Mouse (Mus musculus) forebrain, embryonic 11.5 days (tissue): ENCODE data around the gene Slc35g3. TPM values are rescaled to one million over a fixed set of nuclear protein-coding genes. Genes with fewer than 3 reads are reported as not detected.
"Not testable (repeated sequence)": the region's sequence is repeated elsewhere in the genome, so short reads cannot be mapped to it uniquely, and the experiment has no call there.

Source experiments
- ATAC-seq: fragments of 200-750 bp; cut with Nextera tagmentation; replicated peaks from 2 replicates; pipeline ENCODE4 v1.8.0; 2017; ENCODE audit warnings: moderate TSS enrichment; ENCODE audit not compliant: low FRiP score
- DNase-seq: peaks from one replicate; pipeline ENCODE4 v3.0.0-alpha.2; 2017; ENCODE audit warnings: low spot score
- H3K27ac ChIP-seq: fragments of 300-500 bp; sonication (generic); 2 replicates; pipeline ENCODE4 v1.5.1; 2014; ENCODE audit warnings: low read depth, low read length
- H3K27me3 ChIP-seq: fragments of 300-500 bp; sonication (generic); 2 replicates; pipeline ENCODE4 v1.6.1; 2014; ENCODE audit warnings: mild to moderate bottlenecking, low read length, mixed read lengths; ENCODE audit not compliant: control insufficient read depth, insufficient read depth
- H3K36me3 ChIP-seq: fragments of 300-500 bp; sonication (generic); 2 replicates; pipeline ENCODE4 v1.6.1; 2014; ENCODE audit warnings: mild to moderate bottlenecking, low read length, moderate library complexity, mixed read lengths; ENCODE audit not compliant: control insufficient read depth, insufficient read depth
- H3K4me1 ChIP-seq: fragments of 300-500 bp; sonication (generic); replicated peaks from 2 replicates; pipeline ENCODE4 v1.6.1; 2014; ENCODE audit warnings: low read length, mixed read lengths; ENCODE audit not compliant: control insufficient read depth, insufficient read depth
- H3K4me2 ChIP-seq: fragments of 300-500 bp; sonication (generic); 2 replicates; pipeline ENCODE4 v1.6.1; 2014; ENCODE audit warnings: low read depth, mild to moderate bottlenecking, low read length, moderate library complexity, mixed read lengths; ENCODE audit not compliant: severe bottlenecking
- H3K4me3 ChIP-seq: fragments of 300-500 bp; sonication (generic); 2 replicates; pipeline ENCODE4 v1.5.1; 2014; ENCODE audit warnings: low read depth, low read length
- H3K9ac ChIP-seq: fragments of 300-500 bp; sonication (generic); 2 replicates; pipeline ENCODE4 v1.6.1; 2014; ENCODE audit warnings: low read length
- H3K9me3 ChIP-seq: fragments of 300-500 bp; sonication (generic); 2 replicates; pipeline ENCODE4 v1.6.1; 2016; ENCODE audit warnings: low read length, mixed read lengths; ENCODE audit not compliant: control insufficient read depth
- WGBS: fragments of 180-500 bp; shearing (Covaris S2); extraction: QIAGEN DNeasy Blood & Tissue Kit; methylation state at CpG from one replicate; pipeline ENCODE4 v1.1.7; 2014; 5-methylcytosine and 5-hydroxymethylcytosine counted together
- polyA plus RNA-seq: library from polyadenylated mRNA; unstranded; fragments of >200 nt; fragmentation: Nextera tagmentation; extraction: Ambion mirVana; gene quantifications from 2 replicates; pipeline ENCODE4 v1.2.1, GENCODE M21; 2014

Slc35g3 gene
- polyA plus RNA-seq, 1 experiment from 2014 or later: not detected

DNA sequence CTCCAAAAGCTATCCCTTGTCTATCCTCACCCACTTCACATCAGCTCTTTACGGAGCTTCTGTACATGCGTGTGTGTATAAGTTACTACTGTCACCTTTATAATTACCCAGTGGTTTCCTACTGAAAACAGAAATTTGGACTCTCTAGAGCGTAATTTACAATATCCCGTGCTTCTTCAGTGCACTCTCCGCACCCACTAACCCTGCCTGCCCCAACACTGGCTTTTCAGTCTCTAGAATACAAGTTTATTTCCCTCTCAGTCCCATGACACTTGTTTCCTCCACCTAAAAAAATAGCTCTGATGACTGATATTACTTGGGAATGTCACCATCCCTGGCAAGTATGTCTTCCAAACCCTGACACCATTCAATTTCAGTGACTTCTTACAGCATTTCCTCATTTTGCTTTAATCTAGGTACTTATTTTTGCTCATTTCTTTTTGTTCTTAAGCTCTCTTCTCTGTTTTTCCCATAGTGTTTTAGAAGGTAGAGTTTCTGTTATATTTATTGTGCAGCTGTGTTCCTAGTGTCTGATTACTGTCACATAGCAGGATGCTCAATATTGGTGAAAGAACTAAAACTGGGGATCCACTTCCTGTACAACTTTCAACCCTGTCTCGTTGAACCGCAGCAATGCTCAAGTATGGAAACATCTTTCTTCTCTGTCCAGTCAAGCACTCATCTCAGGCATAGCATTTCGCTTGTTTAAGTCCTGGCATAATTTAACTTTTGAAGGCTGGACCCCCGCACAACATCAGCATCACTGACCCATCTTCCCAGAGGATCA lies 4.3 kb downstream of the Slc35g3 start:
- DNase-seq (no peak), ATAC-seq (no peak)
- Histone ChIP-seq H3K4me2 (peak overlapping the region; percentile 65), H3K9ac (peak overlapping the region; percentile 83), H3K9me3 (no peaks in the 10 kb centered on the region), H3K4me1 (peaks cover 19% of the 10 kb centered on the region), H3K27ac (no peak overlapping the region; the same call in 1 of the 2 replicates), H3K4me3 (peak overlapping the region; percentile 61), H3K36me3 (no peaks in the 10 kb centered on the region), H3K27me3 (no peaks in the 10 kb centered on the region)
- WGBS: 47% methylated on average over 9 of the region's 9 CpGs

GRCm38 (mm10) chr11:69754701-69755100 lies 7.1 kb downstream of the Slc35g3 start:
- H3K27me3 ChIP-seq: no peaks in the 10 kb centered on the region
- no peak overlapping the region for H3K4me3 ChIP-seq
- WGBS: 63% methylated on average over 3 of the region's 3 CpGs
- peaks cover 7% of the 10 kb centered on the region for H3K4me1 ChIP-seq
- no peaks in the 10 kb centered on the region for H3K9me3 ChIP-seq
- no peaks in the 10 kb centered on the region for H3K36me3 ChIP-seq
- ATAC-seq (no peak), DNase-seq (no peak)
- H3K4me2 ChIP-seq: no peak overlapping the region
- H3K9ac ChIP-seq: no peak overlapping the region
- H3K27ac ChIP-seq: no peak overlapping the region

DNA sequence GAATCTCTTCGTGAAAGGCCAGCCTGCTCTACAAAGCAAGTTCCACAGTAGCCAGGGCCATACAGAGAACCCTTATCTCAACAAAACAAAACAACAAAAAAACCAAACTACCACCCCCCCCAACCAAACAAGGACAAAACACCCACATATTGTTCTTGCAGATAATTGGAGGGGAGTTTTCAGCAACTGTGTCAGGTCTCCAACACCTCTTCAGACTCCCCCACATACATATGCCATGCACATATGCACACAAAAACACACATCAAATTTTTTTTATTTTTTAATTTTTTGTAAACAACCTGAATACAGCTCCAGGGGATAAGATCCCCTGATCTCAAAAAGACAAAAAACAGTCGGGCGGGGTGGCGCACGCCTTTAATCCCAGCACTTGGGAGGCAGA lies 7.5 kb downstream of the Slc35g3 start:
- Histone ChIP-seq H3K27ac (no peak overlapping the region), H3K4me2 (no peak overlapping the region), H3K9me3 (no peaks in the 10 kb centered on the region), H3K36me3 (no peaks in the 10 kb centered on the region; the same call in 1 of the 2 replicates), H3K27me3 (no peaks in the 10 kb centered on the region), H3K4me1 (peaks cover 7% of the 10 kb centered on the region), H3K9ac (no peak overlapping the region), H3K4me3 (no peak overlapping the region)
- DNase-seq: no peak
- WGBS: 82% methylated on average over 5 of the region's 5 CpGs
- no peak for ATAC-seq

- Histone ChIP-seq H3K27ac (no peak overlapping the region), H3K4me3 (no peak overlapping the region), H3K9ac (no peak overlapping the region), H3K9me3 (no peaks in the 10 kb centered on the region), H3K4me2 (no peak overlapping the region), H3K36me3 (no peaks in the 10 kb centered on the region; the same call in 1 of the 2 replicates), H3K4me1 (peaks cover 7% of the 10 kb centered on the region), H3K27me3 (no peaks in the 10 kb centered on the region)
- DNase-seq (no peak), ATAC-seq (no peak)
These were observed 9.1 kb downstream of the Slc35g3 start for GRCm38 (mm10) chr11:69752686-69753085.

DNA sequence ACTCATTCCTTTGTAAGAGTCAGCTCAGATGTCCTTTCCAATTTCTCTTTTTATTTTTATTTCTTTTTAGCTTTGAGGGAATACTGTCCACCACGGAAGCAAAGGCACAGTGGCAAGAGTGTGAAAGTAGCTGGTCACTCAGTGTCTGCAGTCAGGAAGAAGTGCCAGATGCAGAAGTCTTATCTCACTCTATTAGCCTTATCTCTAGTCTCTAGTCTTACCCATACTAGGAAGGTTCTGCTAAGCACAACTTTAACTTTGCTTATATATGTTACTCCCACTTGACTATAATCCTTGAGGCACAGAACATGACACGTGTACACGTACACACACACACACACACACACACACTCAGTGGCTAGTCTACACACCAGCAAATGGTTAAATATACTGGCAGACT lies 10.1 kb downstream of the Slc35g3 start:
- H3K4me3 ChIP-seq: no peak overlapping the region
- WGBS: 88% methylated on average over 3 of the region's 3 CpGs
- no peak for ATAC-seq

DNA sequence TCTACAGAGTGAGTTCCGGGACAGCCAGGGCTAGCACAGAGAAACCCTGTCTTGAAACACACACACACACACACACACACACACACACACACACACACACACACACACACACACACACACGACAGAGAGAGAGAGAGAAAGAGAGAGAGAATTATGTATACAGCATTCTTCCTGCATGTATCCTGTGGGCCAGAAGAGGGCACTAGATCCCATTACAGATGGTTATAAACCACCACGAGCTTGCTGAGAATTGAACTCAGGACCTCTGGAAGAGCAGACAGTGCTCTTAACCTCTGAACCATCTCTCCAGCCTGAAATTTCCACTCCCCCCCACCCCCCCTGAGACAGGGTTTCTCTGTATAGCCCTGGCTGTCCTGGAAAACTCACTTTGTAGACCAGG lies 30.4 kb downstream of the Slc35g3 start:
- H3K27me3 ChIP-seq, H3K9ac ChIP-seq, ATAC-seq, H3K4me2 ChIP-seq, DNase-seq, H3K4me3 ChIP-seq, H3K4me1 ChIP-seq, H3K27ac ChIP-seq, H3K9me3 ChIP-seq: not testable (repeated sequence)
- H3K36me3 ChIP-seq: peaks cover 20% of the 10 kb centered on the region; the same call in 1 of the 2 replicates
- WGBS: 64% methylated on average over 3 of the region's 3 CpGs

More for the DNA sequence above, 10.1 kb downstream of the Slc35g3 start:
- H3K36me3 ChIP-seq: peaks cover 6% of the 10 kb centered on the region; the same call in 1 of the 2 replicates
- H3K9ac ChIP-seq: no peak overlapping the region
- no peak overlapping the region for H3K27ac ChIP-seq
- no peak for DNase-seq
- no peaks in the 10 kb centered on the region for H3K9me3 ChIP-seq
- no peaks in the 10 kb centered on the region for H3K27me3 ChIP-seq
- H3K4me2 ChIP-seq: no peak overlapping the region
- H3K4me1 ChIP-seq: peaks cover 2% of the 10 kb centered on the region; the same call in 1 of the 2 replicates

DNA sequence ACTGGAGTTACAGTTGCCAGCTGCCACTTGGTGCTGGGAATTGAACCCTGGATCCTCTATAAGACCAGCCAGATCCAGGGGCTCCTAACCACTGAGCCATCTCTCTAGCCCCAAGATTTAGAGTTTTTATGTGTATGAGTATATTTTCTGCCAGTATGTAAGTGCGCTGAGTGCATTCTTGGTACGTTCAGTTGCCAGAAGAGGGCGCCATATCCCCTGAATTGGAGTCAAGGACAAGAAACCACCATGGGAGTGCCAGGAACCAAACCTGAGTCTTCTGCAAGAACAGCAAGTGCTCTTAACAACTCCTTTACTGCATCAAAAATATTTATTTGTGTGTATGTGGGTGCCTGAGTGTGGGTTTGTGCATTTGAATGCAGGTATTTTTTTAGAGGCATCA lies 32.7 kb downstream of the Slc35g3 start:
- DNase-seq (peak; percentile 78), ATAC-seq (no peak)
- no peaks in the 10 kb centered on the region for H3K9me3 ChIP-seq
- no peak overlapping the region for H3K27ac ChIP-seq
- H3K4me2 ChIP-seq: no peak overlapping the region
- WGBS: 15% methylated on average over 3 of the region's 3 CpGs
- no peak overlapping the region for H3K4me3 ChIP-seq
- no peaks in the 10 kb centered on the region for H3K4me1 ChIP-seq
- no peak overlapping the region for H3K9ac ChIP-seq
- no peaks in the 10 kb centered on the region; the same call in 1 of the 2 replicates for H3K36me3 ChIP-seq
- H3K27me3 ChIP-seq: no peaks in the 10 kb centered on the region

- Histone ChIP-seq H3K4me1 (no peaks in the 10 kb centered on the region), H3K4me2 (no peak overlapping the region), H3K27me3 (no peaks in the 10 kb centered on the region), H3K27ac (no peak overlapping the region), H3K4me3 (no peak overlapping the region), H3K9me3 (no peaks in the 10 kb centered on the region), H3K36me3 (no peaks in the 10 kb centered on the region), H3K9ac (no peak overlapping the region)
- 51% methylated on average over 5 of the region's 5 CpGs for WGBS
- ATAC-seq (no peak), DNase-seq (no peak)
These were observed 35.8 kb downstream of the Slc35g3 start for GRCm38 (mm10) chr11:69725951-69726350.

GRCm38 (mm10) chr11:69723074-69723473 lies 38.7 kb downstream of the Slc35g3 start:
- Histone ChIP-seq H3K4me3 (no peak overlapping the region), H3K36me3 (no peaks in the 10 kb centered on the region), H3K4me1 (no peaks in the 10 kb centered on the region; the same call in 1 of the 2 replicates), H3K4me2 (no peak overlapping the region), H3K27me3 (no peaks in the 10 kb centered on the region), H3K9ac (no peak overlapping the region), H3K9me3 (no peaks in the 10 kb centered on the region), H3K27ac (no peak overlapping the region)
- ATAC-seq (no peak), DNase-seq (no peak)
- WGBS: 56% methylated on average over 2 of the region's 2 CpGs
